Mouse (Mus musculus) C2C12 (cell line): ENCODE measurements around the gene C2cd3.

ENCODE experiments used
- CTCF ChIP-seq: IDR thresholded peaks from one replicate; pipeline ENCODE4 v1.5.1; 2011; ENCODE audit not compliant: control insufficient read depth, insufficient read depth, insufficient read length
- MYOD1 ChIP-seq: IDR thresholded peaks from one replicate; pipeline ENCODE4 v1.6.1; 2011; ENCODE audit warnings: low read depth; ENCODE audit not compliant: control insufficient read depth, insufficient read length
- USF1 ChIP-seq: IDR thresholded peaks from one replicate; pipeline ENCODE4 v1.6.1; 2011; ENCODE audit warnings: low read depth, mild to moderate bottlenecking, control low read depth, moderate library complexity

DNA sequence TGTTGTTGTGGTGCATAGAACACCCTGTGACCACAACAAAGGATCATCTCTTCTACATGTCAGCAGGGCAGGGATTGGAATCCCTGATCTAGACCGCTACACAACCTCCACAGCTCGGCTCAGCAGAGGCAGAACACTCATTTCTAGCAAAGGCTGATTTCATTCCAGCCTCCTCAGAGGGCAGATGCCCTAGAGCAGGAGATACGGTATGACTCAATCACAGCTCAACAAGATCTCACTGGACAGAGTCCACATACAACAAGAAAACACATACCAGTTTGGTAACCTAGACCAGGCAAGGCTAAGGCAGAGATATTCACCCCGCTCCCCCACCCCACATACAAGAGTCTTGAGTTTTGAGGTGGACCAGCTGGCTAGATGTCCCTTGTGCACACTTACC is 43.4 kb upstream of the C2cd3 start:
- TF ChIP-seq CTCF (no peak), MYOD1 (no peak), USF1 (no peak)
